Mouse (Mus musculus): ENCODE results near the gene Nkx2-4. TPM values are rescaled to one million over a fixed set of nuclear protein-coding genes. Genes with fewer than 3 reads are reported as not detected.

The Nkx2-4 gene
- not detected for total RNA-seq (2021)

GRCm38 (mm10) chr2:147085072-147085870 lies at the start of gene Nkx2-4:
TSS of gene Nkx2-4 (minus strand) at chr2:147085445.
- DNase-seq: no peak

- no peak for DNase-seq
Measured at GRCm38 (mm10) chr2:147127366-147127765, 42.1 kb upstream of the Nkx2-4 start.

- DNase-seq: no peak
Measured at GRCm38 (mm10) chr2:147119736-147120135, 34.5 kb upstream of the Nkx2-4 start.

GRCm38 (mm10) chr2:147086441-147086840 lies 1.2 kb upstream of the Nkx2-4 start:
- no peak for DNase-seq

- no peak for DNase-seq
Measured at GRCm38 (mm10) chr2:147085937-147086336, 692 bp upstream of the Nkx2-4 start.

GRCm38 (mm10) chr2:147084366-147085071 lies 726 bp downstream of the Nkx2-4 start:
- no peak for DNase-seq

GRCm38 (mm10) chr2:147083471-147084365 lies 1.5 kb downstream of the Nkx2-4 start:
- peak in 1 of 2 experiments; percentile 5 for DNase-seq

- no peak for DNase-seq
Measured at GRCm38 (mm10) chr2:147082391-147082790, 2.9 kb downstream of the Nkx2-4 start.

- no peak for DNase-seq
Measured at GRCm38 (mm10) chr2:147074399-147074798, 10.8 kb downstream of the Nkx2-4 start.

GRCm38 (mm10) chr2:147073962-147074361 lies 11.3 kb downstream of the Nkx2-4 start:
- DNase-seq: no peak

GRCm38 (mm10) chr2:147070305-147070704 lies 14.9 kb downstream of the Nkx2-4 start:
- DNase-seq: no peak

GRCm38 (mm10) chr2:147069077-147069476 lies 16.2 kb downstream of the Nkx2-4 start:
- DNase-seq: no peak

- DNase-seq: no peak
Measured at GRCm38 (mm10) chr2:147067480-147068246, 17.6 kb downstream of the Nkx2-4 start.

- DNase-seq: no peak
Measured at GRCm38 (mm10) chr2:147053229-147053892, 31.9 kb downstream of the Nkx2-4 start.

- DNase-seq: no peak
Measured at GRCm38 (mm10) chr2:147047051-147047450, 38.2 kb downstream of the Nkx2-4 start.

- no peak for DNase-seq
Measured at GRCm38 (mm10) chr2:147035864-147036263, 49.4 kb downstream of the Nkx2-4 start.

Other genes with a start within 250 kb of the Nkx2-4 start
- 10 to 100 TPM; 20.7 to 20.8 TPM for gene Kiz, start 229.6 kb downstream of the Nkx2-4 start, total RNA-seq (2021)
- 10 to 100 TPM; 44.3 to 47.2 TPM for gene Xrn2, start 72.4 kb downstream of the Nkx2-4 start, total RNA-seq (2021)
- gene Nkx2-2, start 108.8 kb upstream of the Nkx2-4 start, total RNA-seq (2021): 1 to 10 TPM; 6.4 to 6.6 TPM